Mouse (Mus musculus): ENCODE measurements around the gene Pou2f1. TPM values are rescaled to one million over a fixed set of nuclear protein-coding genes. Genes with fewer than 3 reads are reported as not detected.

Gene Pou2f1
- polyA plus RNA-seq, 1 experiment from 2014 or later, result 8.4 TPM

DNA sequence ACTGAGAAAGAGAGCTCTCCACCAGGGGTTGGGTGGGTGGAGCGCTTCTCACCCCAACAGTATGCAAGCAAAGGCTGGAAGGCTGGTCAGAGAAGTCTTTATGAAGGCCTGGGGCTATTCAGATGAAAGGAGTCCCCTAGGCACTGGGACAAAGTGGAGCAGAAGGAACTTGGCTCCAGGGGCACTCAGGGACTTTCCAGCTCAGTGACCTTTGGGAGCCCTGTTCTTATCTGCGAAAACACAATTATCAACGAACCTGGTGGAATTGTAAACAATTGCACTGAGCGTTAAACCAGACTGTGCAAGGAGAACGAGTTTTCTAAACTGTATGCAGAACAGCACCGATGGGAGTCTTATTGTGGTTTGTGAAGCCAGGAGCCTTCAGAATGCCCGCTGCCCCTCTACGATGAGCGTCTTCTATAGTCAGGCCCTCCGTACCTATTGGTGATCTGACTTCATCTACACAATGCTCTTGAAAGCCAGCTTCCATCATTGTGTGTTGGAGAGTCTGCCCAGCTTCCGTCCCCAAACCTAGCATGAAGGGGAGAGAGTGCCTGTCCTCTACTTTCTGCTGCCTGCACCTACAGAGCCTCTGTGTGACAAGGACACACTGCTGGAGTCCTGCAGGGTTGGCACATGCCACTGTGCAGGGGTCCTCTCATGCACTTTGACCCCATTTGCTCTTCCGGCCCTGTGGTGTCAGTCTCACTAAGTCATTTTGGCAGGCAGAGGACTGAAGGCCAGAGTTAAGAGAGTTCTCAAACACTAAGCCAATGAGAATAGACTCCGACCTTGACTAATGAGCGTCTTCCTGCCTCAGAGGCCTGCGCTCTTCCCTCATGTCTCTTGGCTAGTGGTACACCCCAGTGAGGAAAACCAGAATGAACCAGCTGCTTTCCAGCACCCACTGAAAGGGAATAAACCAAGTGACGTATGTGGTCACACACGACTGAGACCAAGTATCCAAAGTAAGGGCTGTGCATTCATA, 152.7 kb downstream of the Pou2f1 start:
- H3K9me3 ChIP-seq (replicated peaks), result no peaks in the 10 kb centered on the region
- no peak overlapping the region for H3K4me3 ChIP-seq
- H3K36me3 ChIP-seq, result no peaks in the 10 kb centered on the region
- ATAC-seq (replicated peaks; ENCODE audit: insufficient number of reproducible peaks, insufficient read depth, low FRiP score, low read depth), result no peak
- no peak overlapping the region for H3K9ac ChIP-seq
- H3K4me1 ChIP-seq (replicated peaks), result peaks cover 10% of the 10 kb centered on the region
- H3K27me3 ChIP-seq, result peaks cover 18% of the 10 kb centered on the region
- no peak overlapping the region for H3K27ac ChIP-seq
- WGBS, result 75% methylated on average over 17 of the region's 17 CpGs
- no peak overlapping the region for H3K4me2 ChIP-seq

- Histone ChIP-seq H3K4me2 (no peak overlapping the region), H3K4me1 (replicated peaks) (peaks cover 10% of the 10 kb centered on the region), H3K27ac (no peak overlapping the region), H3K4me3 (no peak overlapping the region), H3K9ac (no peak overlapping the region), H3K9me3 (replicated peaks) (no peaks in the 10 kb centered on the region), H3K36me3 (no peaks in the 10 kb centered on the region), H3K27me3 (peaks cover 18% of the 10 kb centered on the region)
- ATAC-seq (replicated peaks; ENCODE audit: insufficient number of reproducible peaks, insufficient read depth, low FRiP score, low read depth), result no peak
- 43% methylated on average over 4 of the region's 4 CpGs for WGBS
Measured at GRCm38 (mm10) chr1:165848881-165849280, 153.6 kb downstream of the Pou2f1 start.

DNA sequence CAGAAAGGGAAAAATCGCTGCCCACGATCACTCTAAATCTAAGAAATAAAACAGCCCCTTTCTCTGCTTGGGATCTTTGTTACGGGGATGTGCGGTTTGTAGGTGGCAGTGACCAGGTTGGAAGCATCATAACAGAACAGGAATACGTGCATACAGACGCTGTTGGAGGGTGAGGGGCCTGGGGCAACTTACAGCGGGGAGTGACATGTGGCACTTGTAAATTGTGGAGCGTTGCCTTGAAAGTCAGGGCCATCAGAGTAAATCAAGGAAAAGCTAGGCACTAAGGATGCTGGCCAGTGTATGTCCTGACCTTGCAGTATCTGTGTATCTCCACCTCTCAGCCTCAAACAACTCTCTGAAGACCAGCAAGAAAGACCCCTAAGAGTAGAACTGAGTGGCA, 154.1 kb downstream of the Pou2f1 start:
- Histone ChIP-seq H3K9me3 (replicated peaks) (no peaks in the 10 kb centered on the region), H3K36me3 (no peaks in the 10 kb centered on the region), H3K27me3 (peaks cover 22% of the 10 kb centered on the region), H3K4me2 (no peak overlapping the region), H3K27ac (no peak overlapping the region), H3K9ac (no peak overlapping the region), H3K4me3 (no peak overlapping the region), H3K4me1 (replicated peaks) (peaks cover 10% of the 10 kb centered on the region)
- 84% methylated on average over 8 of the region's 8 CpGs for WGBS
- no peak for ATAC-seq (replicated peaks; ENCODE audit: insufficient number of reproducible peaks, insufficient read depth, low FRiP score, low read depth)

GRCm38 (mm10) chr1:165845366-165845765, 157.1 kb downstream of the Pou2f1 start:
- Histone ChIP-seq H3K27me3 (peaks cover 48% of the 10 kb centered on the region), H3K4me3 (peak overlapping the region; percentile 59), H3K36me3 (no peaks in the 10 kb centered on the region), H3K4me2 (peak overlapping the region; percentile 98), H3K4me1 (replicated peaks) (peaks cover 17% of the 10 kb centered on the region), H3K9ac (peak overlapping the region; percentile 52), H3K9me3 (replicated peaks) (no peaks in the 10 kb centered on the region), H3K27ac (no peak overlapping the region)
- no peak for ATAC-seq (replicated peaks; ENCODE audit: insufficient number of reproducible peaks, insufficient read depth, low FRiP score, low read depth)
- 7% methylated on average over 14 of the region's 14 CpGs for WGBS

DNA sequence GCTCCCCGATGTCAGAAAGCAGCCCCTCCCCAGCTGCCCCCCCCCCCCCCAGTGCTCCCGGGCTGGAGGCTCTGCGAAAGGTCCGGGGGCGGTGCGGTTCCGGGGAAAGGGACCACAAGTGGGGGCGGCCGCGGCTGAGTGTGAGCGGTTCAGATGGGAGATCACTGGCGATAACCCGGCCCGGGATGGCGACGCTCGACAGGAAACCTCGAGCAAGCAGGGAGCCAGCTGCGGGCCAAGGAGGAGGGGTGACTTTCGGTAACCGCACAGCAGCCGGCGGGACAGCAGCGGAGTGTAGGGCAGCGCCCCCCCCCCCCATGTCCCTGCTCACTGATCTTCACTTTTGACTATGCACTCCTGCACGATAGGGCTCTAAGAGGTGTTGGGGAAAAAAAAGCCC, 157.5 kb downstream of the Pou2f1 start:
- Histone ChIP-seq H3K9me3 (replicated peaks) (no peaks in the 10 kb centered on the region), H3K4me1 (replicated peaks) (peaks cover 17% of the 10 kb centered on the region), H3K4me2 (peak overlapping the region; percentile 98), H3K4me3 (peak overlapping the region; percentile 59), H3K27ac (no peak overlapping the region), H3K9ac (peak overlapping the region; percentile 52), H3K36me3 (no peaks in the 10 kb centered on the region), H3K27me3 (peaks cover 50% of the 10 kb centered on the region)
- no peak; the same call in 1 of the 2 replicates for ATAC-seq (replicated peaks; ENCODE audit: insufficient number of reproducible peaks, insufficient read depth, low FRiP score, low read depth)
- WGBS, result 1% methylated on average over 26 of the region's 26 CpGs

DNA sequence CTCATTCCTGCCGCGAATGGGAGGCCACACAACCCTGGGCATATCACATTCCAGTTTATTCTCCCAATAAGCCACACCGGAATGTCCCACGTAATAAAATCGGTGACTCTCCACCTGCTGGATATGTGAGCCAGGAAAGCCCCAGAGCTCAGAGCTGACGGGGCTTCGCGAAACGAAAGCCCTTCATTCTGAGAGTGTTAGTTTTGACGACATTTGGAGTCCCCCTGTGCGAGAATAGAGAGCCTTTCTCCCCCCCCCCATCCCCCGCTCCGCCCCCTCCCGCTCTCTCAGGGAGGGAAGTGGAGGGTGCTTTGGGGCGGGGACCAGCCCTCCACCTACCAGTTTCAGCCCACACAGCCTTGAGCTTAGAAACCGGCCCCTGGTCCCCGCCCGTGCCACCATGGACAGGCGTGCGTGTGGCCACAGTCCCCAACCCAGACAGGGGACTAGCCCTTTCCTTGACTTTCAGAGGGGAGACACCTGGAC, 158.0 kb downstream of the Pou2f1 start:
- peak overlapping the region; percentile 98 for H3K4me2 ChIP-seq
- H3K9me3 ChIP-seq (replicated peaks), result no peaks in the 10 kb centered on the region
- no peaks in the 10 kb centered on the region for H3K36me3 ChIP-seq
- peak; percentile 52 for ATAC-seq (replicated peaks; ENCODE audit: insufficient number of reproducible peaks, insufficient read depth, low FRiP score, low read depth)
- peak overlapping the region; percentile 59 for H3K4me3 ChIP-seq
- H3K27me3 ChIP-seq, result peaks cover 54% of the 10 kb centered on the region
- no peak overlapping the region for H3K27ac ChIP-seq
- H3K9ac ChIP-seq, result peak overlapping the region; percentile 52
- peaks cover 17% of the 10 kb centered on the region for H3K4me1 ChIP-seq (replicated peaks)
- 2% methylated on average over 19 of the region's 20 CpGs for WGBS

DNA sequence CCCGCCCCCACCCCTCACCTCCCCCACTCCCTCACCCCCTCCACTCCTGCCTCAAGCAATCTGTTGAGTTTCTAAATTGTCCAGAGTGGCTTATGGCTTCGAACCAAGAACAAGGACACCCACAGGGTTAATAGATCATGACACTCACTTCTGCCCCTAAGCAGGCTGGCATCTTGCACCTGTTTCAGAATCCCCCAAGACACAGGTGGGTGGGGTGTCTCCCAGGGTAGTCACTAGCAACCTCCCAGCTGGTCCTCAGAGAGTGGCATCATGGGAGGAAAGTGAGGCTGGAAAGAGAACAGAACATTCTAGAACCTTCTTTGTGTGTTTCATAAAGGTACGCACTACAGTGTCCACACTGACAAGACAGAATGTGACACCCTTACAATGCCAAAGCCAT, 158.9 kb downstream of the Pou2f1 start:
- Histone ChIP-seq H3K4me3 (no peak overlapping the region), H3K9me3 (replicated peaks) (no peaks in the 10 kb centered on the region), H3K4me1 (replicated peaks) (peaks cover 17% of the 10 kb centered on the region), H3K36me3 (no peaks in the 10 kb centered on the region), H3K27ac (no peak overlapping the region), H3K9ac (no peak overlapping the region), H3K27me3 (peaks cover 55% of the 10 kb centered on the region), H3K4me2 (no peak overlapping the region)
- ATAC-seq (replicated peaks; ENCODE audit: insufficient number of reproducible peaks, insufficient read depth, low FRiP score, low read depth), result no peak
- 78% methylated on average over 3 of the region's 3 CpGs for WGBS

- peaks cover 55% of the 10 kb centered on the region for H3K27me3 ChIP-seq
Measured at GRCm38 (mm10) chr1:165842170-165842569, 160.3 kb downstream of the Pou2f1 start.

GRCm38 (mm10) chr1:165840548-165841230, 161.8 kb downstream of the Pou2f1 start:
- ATAC-seq (replicated peaks; ENCODE audit: insufficient number of reproducible peaks, insufficient read depth, low FRiP score, low read depth), result no peak
- no peaks in the 10 kb centered on the region for H3K36me3 ChIP-seq
- H3K4me3 ChIP-seq, result peak overlapping the region; percentile 46
- H3K4me2 ChIP-seq, result peak overlapping the region; percentile 76
- H3K4me1 ChIP-seq (replicated peaks), result peaks cover 40% of the 10 kb centered on the region
- no peaks in the 10 kb centered on the region for H3K9me3 ChIP-seq (replicated peaks)
- peaks cover 43% of the 10 kb centered on the region for H3K27me3 ChIP-seq
- peak overlapping the region; percentile 54 for H3K9ac ChIP-seq
- H3K27ac ChIP-seq, result no peak overlapping the region
- WGBS, result 13% methylated on average over 31 of the region's 31 CpGs

More at GRCm38 (mm10) chr1:165842170-165842569, 160.3 kb downstream of the Pou2f1 start:
- peaks cover 26% of the 10 kb centered on the region for H3K4me1 ChIP-seq (replicated peaks)
- 88% methylated on average over 7 of the region's 7 CpGs for WGBS
- H3K9me3 ChIP-seq (replicated peaks), result no peaks in the 10 kb centered on the region
- no peak for ATAC-seq (replicated peaks; ENCODE audit: insufficient number of reproducible peaks, insufficient read depth, low FRiP score, low read depth)
- H3K4me3 ChIP-seq, result no peak overlapping the region
- H3K27ac ChIP-seq, result no peak overlapping the region
- no peak overlapping the region for H3K9ac ChIP-seq
- no peaks in the 10 kb centered on the region for H3K36me3 ChIP-seq
- no peak overlapping the region for H3K4me2 ChIP-seq

DNA sequence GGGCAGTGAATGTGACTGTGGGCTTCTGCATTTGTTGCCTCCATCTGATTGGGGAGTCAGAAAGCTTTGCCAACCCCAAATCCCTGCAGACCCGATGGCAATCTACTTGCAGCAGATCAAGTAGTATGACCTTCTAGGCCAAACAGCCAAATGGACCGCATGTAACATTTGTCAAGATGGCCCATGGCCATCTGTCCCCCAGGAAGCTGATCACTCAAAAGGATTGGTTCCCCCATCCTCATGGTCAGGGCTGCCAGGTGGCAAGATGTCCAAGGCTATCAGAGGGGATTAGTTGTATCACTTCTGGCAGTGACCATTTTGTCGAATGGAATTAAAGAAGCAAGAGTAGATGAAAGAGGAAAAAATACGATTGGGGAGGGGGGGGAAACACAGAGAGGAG, 163.3 kb downstream of the Pou2f1 start:
- no peak overlapping the region for H3K27ac ChIP-seq
- peaks cover 38% of the 10 kb centered on the region for H3K27me3 ChIP-seq
- no peak overlapping the region for H3K9ac ChIP-seq
- WGBS, result 80% methylated on average over 4 of the region's 4 CpGs
- peaks cover 31% of the 10 kb centered on the region for H3K4me1 ChIP-seq (replicated peaks)
- ATAC-seq (replicated peaks; ENCODE audit: insufficient number of reproducible peaks, insufficient read depth, low FRiP score, low read depth), result no peak
- no peak overlapping the region for H3K4me2 ChIP-seq
- no peaks in the 10 kb centered on the region for H3K36me3 ChIP-seq
- no peaks in the 10 kb centered on the region for H3K9me3 ChIP-seq (replicated peaks)
- H3K4me3 ChIP-seq, result no peak overlapping the region

DNA sequence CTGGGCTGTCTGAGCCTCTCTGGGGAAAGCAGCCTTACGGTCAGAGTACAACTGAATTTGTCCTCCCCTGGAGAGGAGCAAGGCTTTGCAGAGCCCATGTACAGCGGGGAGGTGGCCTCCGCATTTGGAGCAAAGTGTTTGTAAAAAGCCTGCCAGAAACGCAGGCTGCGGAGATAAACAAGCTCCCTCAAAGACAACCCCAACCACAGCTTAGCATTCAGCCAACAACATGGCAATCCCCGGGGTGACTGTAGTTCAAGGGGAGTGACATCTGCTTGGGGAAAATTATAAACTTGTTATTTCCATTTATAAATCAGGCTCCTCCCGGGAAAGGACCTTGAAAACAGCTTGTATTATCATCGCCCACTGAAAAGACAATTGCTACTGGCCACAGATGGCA, 164.9 kb downstream of the Pou2f1 start:
- Histone ChIP-seq H3K27ac (peak overlapping the region; percentile 21; the same call in 1 of the 2 replicates), H3K27me3 (peaks cover 25% of the 10 kb centered on the region), H3K4me2 (0 out of 2 replicates have a peak overlapping the region, but pooled peaks have one; percentile 13), H3K36me3 (no peaks in the 10 kb centered on the region), H3K4me3 (no peak overlapping the region), H3K9ac (no peak overlapping the region), H3K9me3 (replicated peaks) (no peaks in the 10 kb centered on the region), H3K4me1 (replicated peaks) (peaks cover 33% of the 10 kb centered on the region)
- WGBS, result 31% methylated on average over 8 of the region's 8 CpGs
- ATAC-seq (replicated peaks; ENCODE audit: insufficient number of reproducible peaks, insufficient read depth, low FRiP score, low read depth), result no peak
